Mouse (Mus musculus) ovary, adult 10 weeks (tissue): Measurements from ENCODE around the gene Gstk1. TPM values are rescaled to one million over a fixed set of nuclear protein-coding genes. Genes with fewer than 3 reads are reported as not detected.

ENCODE experiments used
- polyA plus RNA-seq: library from polyadenylated mRNA; stranded (reverse); fragments of 350-450 nt; fragmentation: Illumina TruSeq; extraction: RNeasy Lipid Tissue Mini Kit (QIAGEN cat#74804); gene quantifications from one replicate; pipeline ENCODE4 v1.2.3, GENCODE M21; 2014

Gstk1 gene
- 17.2 TPM for polyA plus RNA-seq

DNA sequence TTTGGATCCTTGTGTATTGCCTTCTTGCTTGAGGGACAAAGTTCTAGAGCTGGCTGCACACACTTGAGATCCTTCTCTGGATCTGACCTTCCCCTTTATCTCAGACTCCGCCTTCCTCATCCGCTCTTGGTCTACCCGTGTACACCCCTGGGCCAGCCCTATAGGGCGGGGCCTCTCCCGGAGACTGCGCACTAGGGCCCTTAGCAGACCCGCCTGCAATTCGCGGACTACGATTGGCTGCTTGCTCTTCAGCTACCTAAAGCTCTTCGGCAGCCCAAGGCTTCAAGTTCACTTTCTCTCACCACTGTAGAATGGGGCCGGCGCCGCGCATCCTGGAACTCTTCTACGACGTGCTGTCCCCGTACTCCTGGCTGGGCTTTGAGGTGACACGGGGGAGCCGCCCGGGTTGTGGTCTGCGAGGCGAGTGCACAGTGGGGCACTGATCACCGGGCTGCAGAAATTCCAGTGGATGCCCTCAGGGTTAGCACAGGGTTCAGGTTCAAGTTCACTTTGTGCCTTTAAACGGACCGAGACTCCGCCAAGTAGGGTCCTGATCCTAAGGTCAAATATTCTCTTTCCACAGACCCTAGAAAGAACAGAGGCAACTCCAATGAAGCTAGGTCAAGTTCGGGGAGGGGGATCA, at the start of gene Gstk1:
Gene Gstk1, plus strand, starts transcription at position 225 of the 643 bp plus-strand sequence.

DNA sequence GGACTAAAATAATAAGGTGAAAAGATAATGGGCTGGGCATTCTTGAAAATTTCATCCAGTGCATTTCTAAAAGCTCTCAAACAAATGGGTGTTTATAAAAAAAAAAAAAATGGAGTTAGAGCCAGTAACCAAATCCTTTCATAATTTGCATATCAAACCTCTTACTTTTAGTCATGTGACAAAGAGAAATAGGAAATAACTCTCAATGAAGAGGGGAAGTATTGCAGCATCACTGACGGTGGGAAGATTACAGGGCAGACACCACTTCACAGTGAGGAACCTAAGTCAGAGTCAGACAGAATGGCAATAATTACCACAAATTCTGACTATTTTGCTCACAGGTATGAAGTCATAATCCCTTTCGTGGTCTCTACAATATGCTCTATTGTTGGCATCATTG, 30.7 kb upstream of the Gstk1 start, which contains the start of gene Tas2r144:
Gene Tas2r144, plus strand, starts transcription at position 301 of the 400 bp plus-strand sequence.

DNA sequence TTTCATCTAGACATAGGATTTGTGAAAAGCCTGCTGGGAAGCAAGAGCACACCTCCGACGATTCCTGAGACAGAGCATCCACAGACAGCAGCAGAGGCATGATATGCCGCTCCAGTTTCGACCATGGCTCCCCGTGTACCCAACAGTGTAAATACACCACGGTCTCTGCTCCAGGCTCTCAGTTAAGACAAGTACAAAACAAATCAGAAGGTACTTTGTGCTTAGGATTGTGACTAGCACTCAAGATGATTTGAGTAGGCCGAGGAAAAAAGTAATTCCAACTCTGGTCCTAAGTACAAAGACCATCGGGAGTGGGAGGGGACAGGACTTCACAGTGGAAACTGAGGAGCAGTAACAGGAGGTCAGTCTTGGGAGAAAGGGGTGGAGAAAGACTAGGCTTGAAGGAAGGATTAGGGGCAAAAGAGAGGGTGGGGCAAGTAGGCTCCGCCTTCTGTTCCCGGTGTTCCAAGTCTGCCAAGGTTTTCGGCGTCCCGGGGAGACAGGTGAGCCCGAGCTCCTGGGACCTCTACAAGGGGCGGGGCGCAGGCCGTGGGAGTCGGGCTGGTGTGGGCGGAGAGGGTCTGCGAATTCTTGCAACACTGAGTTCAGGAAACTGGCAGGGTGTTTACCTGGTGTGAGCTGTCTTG, 15.9 kb downstream of the Gstk1 start, which contains the start of gene Tmem139:
Gene Tmem139, plus strand, starts transcription at position 447 of the 647 bp plus-strand sequence.

DNA sequence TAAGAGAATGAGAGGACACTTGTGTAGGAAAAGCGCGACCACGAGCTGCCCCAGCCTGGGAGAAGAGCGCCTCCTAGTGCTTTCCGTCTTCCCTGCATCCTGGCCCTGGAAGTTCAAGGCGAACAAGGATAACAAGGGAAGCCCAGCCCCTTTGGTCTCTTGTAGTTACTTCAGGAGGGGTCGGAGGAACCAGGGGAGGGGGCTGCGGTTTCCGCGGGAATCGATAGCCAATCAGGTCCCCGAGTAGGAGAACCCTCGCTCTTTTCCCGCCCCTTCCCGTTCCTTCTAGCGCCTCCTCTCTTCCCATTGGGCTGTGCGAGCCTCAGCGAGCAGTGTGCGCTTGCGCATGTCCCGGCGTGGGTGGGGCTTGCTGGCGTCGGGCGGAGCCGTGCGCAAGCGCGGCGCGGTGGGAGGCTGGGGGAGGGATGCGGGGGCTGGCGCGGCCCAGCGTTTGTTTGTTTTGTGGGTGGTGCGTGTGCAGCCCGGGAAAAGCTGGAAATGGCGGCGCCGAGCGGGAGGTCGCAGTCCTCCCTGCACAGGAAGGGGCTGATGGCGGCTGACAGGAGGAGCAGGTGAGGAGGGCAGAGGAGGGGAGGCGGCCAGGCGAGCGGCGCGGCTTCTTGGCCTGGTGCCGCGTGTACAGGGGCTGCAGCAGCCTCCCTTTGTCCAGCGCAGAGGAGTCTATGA, 19.0 kb downstream of the Gstk1 start, which contains the start of gene Casp2:
Gene Casp2, plus strand, starts transcription at position 360 of the 687 bp plus-strand sequence.

DNA sequence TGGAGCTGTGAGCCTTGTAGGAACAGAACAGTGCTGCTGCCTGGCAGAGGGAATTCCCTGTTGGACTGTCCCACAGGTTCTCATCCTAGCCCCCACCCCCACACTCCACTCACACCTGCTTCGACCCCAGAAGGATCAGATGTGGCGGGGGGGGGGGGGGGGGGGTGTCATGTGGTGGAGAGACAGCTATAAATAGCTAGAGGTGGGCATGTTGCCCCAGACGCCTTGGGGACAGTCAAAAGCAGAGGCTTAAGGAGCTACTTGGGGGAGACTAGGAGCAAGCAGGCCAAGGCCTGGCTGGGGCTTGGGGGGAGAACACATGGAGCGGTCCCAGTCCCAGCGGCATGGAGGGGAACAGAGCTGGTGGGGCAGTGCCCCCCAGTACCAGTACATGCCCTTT, 40.7 kb downstream of the Gstk1 start, which contains the start of gene Clcn1:
Gene Clcn1, plus strand, starts transcription at position 238 of the 400 bp plus-strand sequence.

Other genes with a start within 250 kb of the Gstk1 start
- not detected for gene Sva, start 207.5 kb upstream of the Gstk1 start, polyA plus RNA-seq
- not detected for gene Tas2r139, start 105.0 kb upstream of the Gstk1 start, polyA plus RNA-seq
- not detected for gene Tas2r144, start 30.6 kb upstream of the Gstk1 start, polyA plus RNA-seq
- gene Tmem139, start 16.0 kb downstream of the Gstk1 start, polyA plus RNA-seq = 0.71 TPM
- 72.2 TPM for gene Casp2, start 19.1 kb downstream of the Gstk1 start, polyA plus RNA-seq
- gene Clcn1, start 40.8 kb downstream of the Gstk1 start, polyA plus RNA-seq = 0.11 TPM
- gene Fam131b, start 78.7 kb downstream of the Gstk1 start, polyA plus RNA-seq = 0.11 TPM
- 2.1 TPM for gene Zyx, start 103.7 kb downstream of the Gstk1 start, polyA plus RNA-seq
- 0.20 TPM for gene Epha1, start 127.3 kb downstream of the Gstk1 start, polyA plus RNA-seq
- gene Tas2r143, start 154.3 kb downstream of the Gstk1 start, polyA plus RNA-seq = not detected
- gene Tas2r135, start 159.5 kb downstream of the Gstk1 start, polyA plus RNA-seq = not detected
- gene Tas2r126, start 188.6 kb downstream of the Gstk1 start, polyA plus RNA-seq = not detected
- gene Olfr458, start 219.3 kb downstream of the Gstk1 start, polyA plus RNA-seq = not detected
- not detected for gene Olfr457, start 230.4 kb downstream of the Gstk1 start, polyA plus RNA-seq
- gene Olfr456, start 241.3 kb downstream of the Gstk1 start, polyA plus RNA-seq = not detected